Mouse (Mus musculus): Measurements from ENCODE around the gene Olfr741.

Olfr741 gene

GRCm38 (mm10) chr14:50472438-50472837, at the start of gene Olfr741:
TSS of gene Olfr741 (plus strand) at chr14:50472738.
- DNase-seq = no peak

- DNase-seq = no peak
Observed at GRCm38 (mm10) chr14:50445245-50445644, 27.3 kb upstream of the Olfr741 start, which contains the start of gene Olfr740. TSS of gene Olfr740 (plus strand) at chr14:50445545.

- DNase-seq = no peak
Observed at GRCm38 (mm10) chr14:50478406-50478805, 5.9 kb downstream of the Olfr741 start.

- no peak for DNase-seq
Observed at GRCm38 (mm10) chr14:50503300-50503699, 30.8 kb downstream of the Olfr741 start, which contains the start of gene Olfr742. TSS of gene Olfr742 (plus strand) at chr14:50503600.

- DNase-seq = no peak
Observed at GRCm38 (mm10) chr14:50521539-50521938, 49.0 kb downstream of the Olfr741 start, which contains the start of gene Olfr743. TSS of gene Olfr743 (plus strand) at chr14:50521839.

Measured in cerebellum, adult 11 months (tissue).